Mouse (Mus musculus): ENCODE results near the gene Zmynd10.

Zmynd10 gene

DNA sequence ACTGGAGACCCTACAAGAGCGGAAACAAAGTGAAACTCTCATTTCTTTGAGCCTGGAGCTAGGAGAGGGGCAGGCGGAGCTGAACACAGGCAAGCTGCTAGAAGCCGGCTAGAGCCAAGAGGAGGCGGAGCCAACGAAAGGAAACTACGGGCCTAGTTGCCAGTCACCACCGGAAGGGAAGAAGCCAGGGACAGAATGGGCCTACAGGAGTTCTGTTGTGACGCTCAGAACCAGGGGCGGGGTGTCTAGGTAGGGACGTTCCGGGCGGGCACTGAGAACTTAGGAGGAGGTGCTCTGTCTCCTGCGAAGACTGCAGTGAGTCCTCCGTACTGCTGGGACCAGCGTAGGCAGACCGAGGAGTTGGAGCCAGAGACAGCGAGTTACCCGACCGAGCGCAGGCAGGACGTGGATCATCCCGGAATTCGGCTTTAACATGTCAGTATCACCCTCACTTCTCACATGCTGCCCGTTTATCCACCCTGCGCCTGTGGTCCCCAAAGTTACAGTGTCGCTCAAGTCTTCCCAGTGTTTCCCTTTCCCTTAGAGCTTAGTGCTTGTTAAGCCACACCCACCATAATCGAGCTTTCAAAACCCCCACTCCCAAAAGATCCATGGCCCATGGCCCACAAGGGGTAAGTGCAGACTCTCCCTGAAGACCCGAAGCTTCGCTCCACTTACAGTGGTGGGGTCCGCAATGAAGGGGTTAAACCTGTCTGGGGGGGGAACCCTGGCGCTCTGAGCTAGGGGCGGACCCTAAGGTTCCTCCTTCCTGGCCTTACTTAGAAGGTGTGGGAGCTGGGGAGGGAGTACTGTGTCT is 33.6 kb downstream of the Zmynd10 start, which contains the start of gene Hyal3:
TSS of gene Hyal3 (plus strand) at position 318 of the 817 bp plus-strand sequence.
- peak; percentile 92 for DNase-seq (ENCODE audit: low spot score)

GRCm38 (mm10) chr9:107581584-107581983 is 34.5 kb downstream of the Zmynd10 start:
- no peak for DNase-seq (ENCODE audit: low spot score)

DNA sequence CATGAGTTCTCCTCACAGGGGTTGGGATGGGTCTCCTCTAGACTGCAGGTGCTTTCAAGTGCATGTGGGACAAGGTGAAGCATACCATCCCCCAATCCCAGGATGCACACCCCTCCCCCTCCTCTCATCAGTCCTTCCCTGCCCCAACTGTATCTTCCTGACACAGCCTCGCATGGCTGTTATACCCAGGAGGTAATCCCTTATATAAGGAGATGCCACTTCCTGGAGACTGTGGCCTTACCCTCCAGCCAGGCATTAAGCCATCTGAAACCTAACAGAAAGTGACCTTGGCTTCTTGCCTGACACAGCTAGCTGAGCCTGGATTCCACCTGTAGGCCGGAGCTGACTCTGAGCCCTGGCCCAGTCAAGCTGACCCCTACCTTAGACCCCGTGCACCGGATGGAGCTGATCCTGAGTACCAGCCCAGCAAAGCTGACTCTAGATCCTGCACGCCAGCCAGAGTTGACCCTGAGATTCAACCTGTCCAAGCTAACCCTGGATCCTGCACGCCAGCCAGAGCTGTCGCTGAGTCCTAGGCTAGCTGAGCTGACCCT is 35.5 kb downstream of the Zmynd10 start:
- DNase-seq (ENCODE audit: low spot score) = no peak

GRCm38 (mm10) chr9:107583174-107583573 is 36.1 kb downstream of the Zmynd10 start:
- DNase-seq (ENCODE audit: low spot score) = no peak

DNA sequence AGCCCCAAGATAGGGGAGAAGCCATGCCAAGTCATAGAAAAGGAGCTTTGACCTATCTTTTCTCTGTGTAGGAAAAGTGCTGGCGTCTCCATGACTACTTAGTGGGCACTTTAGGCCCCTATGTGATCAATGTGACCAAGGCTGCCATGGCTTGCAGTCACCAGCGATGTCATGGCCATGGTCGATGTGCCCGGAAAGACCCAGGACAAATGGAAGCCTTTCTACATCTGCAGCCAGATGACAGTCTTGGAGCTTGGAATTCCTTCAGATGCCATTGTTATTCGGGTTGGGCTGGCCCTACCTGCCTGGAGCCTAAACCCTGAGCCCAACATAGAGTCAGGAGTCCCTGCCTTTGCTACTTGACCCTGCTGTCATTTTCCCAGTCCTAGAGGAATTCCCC is 39.4 kb downstream of the Zmynd10 start:
- no peak for DNase-seq (ENCODE audit: low spot score)

- peak; percentile 100 for DNase-seq (ENCODE audit: low spot score)
These were observed 40.1 kb downstream of the Zmynd10 start, which contains the start of gene Ifrd2 for GRCm38 (mm10) chr9:107586974-107587832. Gene Ifrd2 (plus strand): TSS chr9:107587642.

DNA sequence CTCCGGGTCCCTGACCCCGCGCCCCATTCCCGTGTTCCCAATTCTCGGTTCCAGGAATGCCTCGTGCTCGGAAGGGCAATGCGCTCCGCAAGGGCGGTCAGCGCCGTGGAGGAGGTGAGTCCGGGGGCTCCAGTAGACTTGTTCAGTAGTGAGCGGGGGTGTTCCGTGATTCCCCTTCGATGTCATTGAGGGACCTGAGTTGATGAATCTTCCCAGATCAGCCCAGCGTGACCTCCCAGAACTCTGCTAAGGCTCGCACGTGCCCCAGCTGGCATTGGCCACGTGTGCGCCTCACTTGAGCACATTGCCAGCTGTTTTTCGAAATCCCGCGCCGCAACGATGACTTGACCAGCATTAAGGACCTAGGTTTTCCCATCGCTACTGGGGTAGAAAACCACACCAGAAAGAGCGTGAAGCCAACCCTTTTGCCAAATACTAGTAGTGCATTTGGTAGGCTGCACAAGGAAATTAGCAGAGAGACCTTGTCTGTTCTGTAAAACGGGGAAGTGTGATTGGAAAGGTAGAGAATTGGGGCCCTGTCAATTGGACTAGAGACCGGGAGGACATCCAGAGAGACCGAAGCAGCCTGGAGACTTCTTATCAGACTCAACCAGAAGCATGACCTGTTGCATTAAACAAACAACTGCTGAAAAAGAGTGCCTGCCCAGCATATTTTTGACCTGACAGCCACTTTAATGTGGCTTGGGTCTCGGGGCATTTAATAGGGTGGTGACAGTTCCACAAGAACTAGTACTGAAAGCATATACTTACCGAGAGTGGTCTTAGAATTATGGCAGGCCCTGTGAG is 40.9 kb downstream of the Zmynd10 start:
- peak; percentile 71 for DNase-seq (ENCODE audit: low spot score)

DNA sequence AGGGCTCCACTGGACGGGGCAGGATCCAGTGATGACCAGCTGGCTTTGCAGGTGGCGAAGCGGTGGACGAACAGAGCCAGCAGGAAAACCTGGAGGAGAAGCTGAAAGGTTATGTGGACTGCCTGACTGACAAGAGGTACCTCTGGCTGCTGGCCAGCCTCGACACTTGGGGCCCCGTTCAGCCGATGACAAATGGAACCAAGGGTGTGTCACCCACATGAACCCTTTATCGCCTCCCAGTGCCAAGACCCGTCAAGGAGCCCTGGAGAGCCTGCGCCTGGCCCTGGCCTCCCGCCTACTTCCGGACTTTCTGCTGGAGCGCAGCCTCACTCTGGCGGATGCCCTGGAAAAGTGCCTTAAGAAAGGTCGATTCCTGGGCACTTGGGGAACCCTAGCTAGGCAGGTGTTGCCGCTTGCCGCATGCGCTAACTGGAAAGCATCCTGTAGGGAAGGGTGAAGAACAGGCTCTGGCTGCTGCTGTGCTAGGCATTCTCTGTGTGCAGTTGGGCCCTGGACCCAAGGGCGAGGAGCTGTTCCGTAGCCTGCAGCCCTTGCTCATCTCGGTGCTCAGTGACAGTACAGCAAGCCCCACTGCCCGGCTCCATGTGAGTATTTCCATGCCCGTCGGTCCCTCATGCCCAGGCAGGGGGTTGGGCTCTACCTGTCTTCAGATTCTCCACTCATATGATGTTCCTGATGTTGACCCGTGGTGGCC is 43.1 kb downstream of the Zmynd10 start:
- DNase-seq (ENCODE audit: low spot score) = no peak

DNA sequence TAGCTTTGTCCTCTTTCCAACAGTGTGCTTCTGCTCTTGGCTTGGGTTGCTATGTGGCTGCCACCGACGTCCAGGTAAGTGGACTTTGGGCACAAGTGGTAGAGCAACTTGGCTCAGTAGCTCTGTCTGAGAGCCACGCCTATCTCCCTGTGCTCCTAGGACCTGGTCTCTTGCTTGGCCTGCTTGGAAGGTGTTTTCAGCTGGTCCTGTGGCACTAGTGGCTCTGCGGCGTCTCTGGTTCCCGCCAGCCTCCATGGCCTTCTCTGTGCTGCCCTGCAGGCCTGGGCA is 43.6 kb downstream of the Zmynd10 start:
- DNase-seq (ENCODE audit: low spot score) = no peak

GRCm38 (mm10) chr9:107593101-107593976 is 46.2 kb downstream of the Zmynd10 start:
- DNase-seq (ENCODE audit: low spot score) = no peak

- DNase-seq (ENCODE audit: low spot score) = no peak
These were observed 47.4 kb downstream of the Zmynd10 start for GRCm38 (mm10) chr9:107594281-107595062.

- DNase-seq (ENCODE audit: low spot score) = no peak
These were observed 49.8 kb downstream of the Zmynd10 start for GRCm38 (mm10) chr9:107596619-107597569.

GRCm38 (mm10) chr9:107598385-107598784 is 51.3 kb downstream of the Zmynd10 start:
- no peak for DNase-seq (ENCODE audit: low spot score)

DNA sequence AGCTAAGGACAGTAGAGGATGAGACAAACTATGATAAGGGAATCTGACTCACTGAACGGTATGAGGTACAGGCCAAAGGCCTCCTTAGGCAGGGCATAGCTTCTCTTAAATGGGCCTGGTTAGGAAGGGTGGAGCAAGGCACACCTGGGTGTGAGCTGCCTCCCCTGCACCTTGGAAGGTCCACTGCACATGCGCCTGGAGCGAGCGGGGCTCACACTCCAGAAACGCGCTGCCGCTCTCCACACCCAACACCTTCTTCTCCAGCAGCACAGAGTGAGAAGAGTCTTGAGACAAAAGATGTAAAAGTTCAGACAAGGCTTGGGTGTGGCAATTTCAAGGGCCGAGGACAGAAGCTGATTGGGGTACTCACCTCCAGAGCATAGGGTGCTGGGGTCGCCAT is 52.3 kb downstream of the Zmynd10 start:
- DNase-seq (ENCODE audit: low spot score) = no peak

- DNase-seq (ENCODE audit: low spot score) = no peak
These were observed 52.7 kb downstream of the Zmynd10 start for GRCm38 (mm10) chr9:107599842-107600241.

DNA sequence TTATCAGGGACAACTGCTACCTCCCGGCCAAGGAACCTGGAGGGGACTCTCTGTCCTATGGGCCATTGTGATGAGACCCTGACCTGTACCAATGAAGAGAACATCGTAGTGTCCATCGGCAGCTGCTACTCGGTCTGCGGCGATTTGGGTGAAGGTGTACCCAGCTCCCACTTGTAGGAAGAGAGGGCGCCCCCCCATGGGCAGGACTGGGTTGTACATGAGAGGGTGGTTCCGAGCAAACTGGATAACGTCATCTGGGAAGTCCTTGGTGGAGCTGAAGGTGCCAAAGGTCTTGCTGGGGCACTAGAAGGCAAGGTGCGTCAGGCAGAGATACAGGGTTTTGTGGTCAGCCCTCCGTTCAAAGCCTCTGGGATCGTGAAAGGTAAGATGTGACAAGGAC is 53.6 kb downstream of the Zmynd10 start:
- no peak for DNase-seq (ENCODE audit: low spot score)
